Mouse (Mus musculus): ENCODE measurements around the gene Calr3. TPM values are rescaled to one million over a fixed set of nuclear protein-coding genes. Genes with fewer than 3 reads are reported as not detected.
A peak's percentile ranks its signal among the peaks of the same experiment; 100 is the strongest.

Calr3 gene
- polyA plus RNA-seq, 2 experiments: 0.21 to 0.83 TPM

DNA sequence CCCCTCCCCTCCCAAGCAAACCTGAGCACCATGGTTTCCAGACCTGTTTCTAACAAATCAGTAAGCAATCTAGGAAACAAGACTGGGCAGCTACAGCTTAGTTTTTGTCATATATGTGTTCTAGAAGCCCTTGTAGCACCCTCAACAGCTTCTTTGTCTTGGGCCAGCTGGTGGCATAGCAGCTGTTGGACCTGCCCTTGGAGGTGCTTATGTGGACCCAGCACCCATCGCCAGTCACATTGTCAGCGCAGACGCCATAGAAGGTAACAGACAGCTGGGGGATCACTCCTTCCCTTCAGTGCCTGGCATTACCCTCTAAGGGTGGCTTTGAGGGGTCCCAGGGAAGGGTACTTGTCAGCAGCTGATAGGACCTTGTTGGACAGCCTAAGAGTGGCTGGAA is 14.1 kb upstream of the Calr3 start:
- Histone ChIP-seq H3K4me3 (ENCODE audit: insufficient read depth in 1 of 2, low read depth in 2 of 2, low read length in 2 of 2) (no peak overlapping the region), H3K4me1 (replicated peaks; ENCODE audit: control insufficient read depth in 2 of 2, insufficient read depth in 2 of 2, low read length in 1 of 2) (no peaks in the 10 kb centered on the region), H3K9me3 (ENCODE audit: control insufficient read depth, low read length) (no peaks in the 10 kb centered on the region), H3K4me2 (ENCODE audit: low read depth) (no peak overlapping the region), H3K36me3 (replicated peaks; ENCODE audit: control insufficient read depth, insufficient read depth, low read depth) (peaks cover 37% of the 10 kb centered on the region), H3K27me3 (ENCODE audit: control insufficient read depth, insufficient read depth, low read length) (no peaks in the 10 kb centered on the region), H3K27ac (no peak overlapping the region), H3K9ac (replicated peaks) (no peak overlapping the region)
- ATAC-seq (ENCODE audit: insufficient read depth) (no peak), DNase-seq (ENCODE audit: low read depth in 3 of 3, low spot score in 3 of 3) (no peak)
- TF ChIP-seq CTCF (IDR thresholded peaks at IDR 0.05; ENCODE audit: low read depth) (no peak), EP300 (IDR thresholded peaks at IDR 0.05; ENCODE audit: low read depth) (no peak)
- WGBS (ENCODE audit: insufficient replicate concordance): 82% methylated on average over 3 of the region's 3 CpGs

- Histone ChIP-seq H3K27me3 (ENCODE audit: control insufficient read depth, insufficient read depth, low read length) (no peaks in the 10 kb centered on the region), H3K4me3 (ENCODE audit: insufficient read depth in 1 of 2, low read depth in 2 of 2, low read length in 2 of 2) (no peak overlapping the region), H3K4me2 (ENCODE audit: low read depth) (no peak overlapping the region), H3K27ac (no peak overlapping the region), H3K4me1 (replicated peaks; ENCODE audit: control insufficient read depth in 2 of 2, insufficient read depth in 2 of 2, low read length in 1 of 2) (peaks cover 0 to 6% of the 10 kb centered on the region in 2 experiments; a peak in 2 of 4 replicates), H3K9ac (replicated peaks) (no peak overlapping the region), H3K36me3 (replicated peaks; ENCODE audit: control insufficient read depth, insufficient read depth, low read depth) (peaks cover 13% of the 10 kb centered on the region), H3K9me3 (ENCODE audit: control insufficient read depth, low read length) (no peaks in the 10 kb centered on the region)
- DNase-seq (ENCODE audit: low read depth in 3 of 3, low spot score in 3 of 3) (no peak), ATAC-seq (ENCODE audit: insufficient read depth) (no peak)
- TF ChIP-seq EP300 (IDR thresholded peaks at IDR 0.05; ENCODE audit: low read depth): no peak
- no peak for TF ChIP-seq CTCF (IDR thresholded peaks at IDR 0.05; ENCODE audit: low read depth)
- 77% methylated on average over 4 of the region's 4 CpGs for WGBS (ENCODE audit: insufficient replicate concordance)
Observed at GRCm38 (mm10) chr8:72455317-72455716, 11.6 kb upstream of the Calr3 start.

GRCm38 (mm10) chr8:72453904-72454303 is 10.2 kb upstream of the Calr3 start:
- WGBS (ENCODE audit: insufficient replicate concordance): 90% methylated on average over 2 of the region's 2 CpGs

DNA sequence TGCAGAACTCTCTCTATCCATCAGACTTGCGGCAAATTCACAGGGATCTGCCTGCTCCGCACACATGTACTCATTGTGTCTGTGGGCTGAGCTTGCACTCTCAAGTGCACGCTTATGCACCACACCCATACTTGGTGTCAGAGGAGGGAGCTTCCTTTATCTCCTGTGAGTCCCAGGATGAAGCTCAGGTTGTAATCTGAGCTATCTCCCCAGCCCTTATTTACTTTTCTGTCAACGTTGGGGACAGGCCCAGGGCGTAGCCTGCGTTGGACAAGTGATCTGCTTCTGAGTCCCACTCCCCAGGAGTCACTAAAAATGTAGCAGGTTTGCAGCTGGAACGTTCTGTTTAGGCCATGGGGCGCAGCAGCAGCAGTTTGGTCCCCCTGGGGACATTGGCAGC is 7.8 kb upstream of the Calr3 start:
- 42% methylated on average over 8 of the region's 8 CpGs for WGBS (ENCODE audit: insufficient replicate concordance)
- TF ChIP-seq EP300 (IDR thresholded peaks at IDR 0.05; ENCODE audit: low read depth) (no peak), CTCF (IDR thresholded peaks at IDR 0.05; ENCODE audit: low read depth) (no peak)
- H3K9ac ChIP-seq (replicated peaks): no peak overlapping the region
- DNase-seq (ENCODE audit: low read depth in 3 of 3, low spot score in 3 of 3): no peak
- H3K9me3 ChIP-seq (ENCODE audit: control insufficient read depth, low read length): no peaks in the 10 kb centered on the region
- no peak overlapping the region for H3K4me3 ChIP-seq (ENCODE audit: insufficient read depth in 1 of 2, low read depth in 2 of 2, low read length in 2 of 2)
- peak; percentile 73; the same call in 1 of the 2 replicates for ATAC-seq (ENCODE audit: insufficient read depth)
- H3K27me3 ChIP-seq (ENCODE audit: control insufficient read depth, insufficient read depth, low read length): no peaks in the 10 kb centered on the region
- H3K27ac ChIP-seq: no peak overlapping the region
- H3K4me2 ChIP-seq (ENCODE audit: low read depth): no peak overlapping the region
- peaks cover 0 to 6% of the 10 kb centered on the region in 2 experiments; a peak in 2 of 4 replicates for H3K4me1 ChIP-seq (replicated peaks; ENCODE audit: control insufficient read depth in 2 of 2, insufficient read depth in 2 of 2, low read length in 1 of 2)
- no peaks in the 10 kb centered on the region for H3K36me3 ChIP-seq (replicated peaks; ENCODE audit: control insufficient read depth, insufficient read depth, low read depth)

More at GRCm38 (mm10) chr8:72453904-72454303, 10.2 kb upstream of the Calr3 start:
- Histone ChIP-seq H3K4me3 (ENCODE audit: insufficient read depth in 1 of 2, low read depth in 2 of 2, low read length in 2 of 2) (no peak overlapping the region), H3K9ac (replicated peaks) (no peak overlapping the region), H3K36me3 (replicated peaks; ENCODE audit: control insufficient read depth, insufficient read depth, low read depth) (peaks cover 2% of the 10 kb centered on the region; the same call in 1 of the 2 replicates), H3K4me1 (replicated peaks; ENCODE audit: control insufficient read depth in 2 of 2, insufficient read depth in 2 of 2, low read length in 1 of 2) (peaks cover 0 to 6% of the 10 kb centered on the region in 2 experiments; a peak in 2 of 4 replicates), H3K4me2 (ENCODE audit: low read depth) (no peak overlapping the region), H3K27me3 (ENCODE audit: control insufficient read depth, insufficient read depth, low read length) (no peaks in the 10 kb centered on the region), H3K27ac (no peak overlapping the region), H3K9me3 (ENCODE audit: control insufficient read depth, low read length) (no peaks in the 10 kb centered on the region)
- DNase-seq (ENCODE audit: low read depth in 3 of 3, low spot score in 3 of 3) (no peak), ATAC-seq (ENCODE audit: insufficient read depth) (no peak)
- peak; percentile 14; the same call in 1 of the 2 replicates for TF ChIP-seq CTCF (IDR thresholded peaks at IDR 0.05; ENCODE audit: low read depth)
- TF ChIP-seq EP300 (IDR thresholded peaks at IDR 0.05; ENCODE audit: low read depth): no peak

DNA sequence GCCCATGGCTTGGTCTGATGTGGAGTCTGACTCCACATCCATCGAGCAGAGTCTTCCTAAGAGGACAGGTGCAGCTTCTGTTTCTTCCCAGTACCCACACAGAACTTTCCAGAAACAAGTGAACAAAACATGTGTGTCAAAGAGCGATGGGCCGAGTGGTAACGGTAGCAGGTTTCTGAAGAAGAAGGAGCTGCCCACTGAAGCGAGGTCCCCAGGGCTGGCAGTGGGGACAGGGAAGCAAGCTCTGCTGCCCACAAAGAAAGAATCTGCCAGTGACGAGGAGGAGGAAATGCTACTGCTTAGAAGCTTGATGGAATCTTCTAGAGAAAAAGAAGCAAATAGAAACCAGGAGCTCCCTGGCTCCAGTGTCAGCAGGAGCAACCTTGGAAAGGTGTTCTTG is 1.4 kb upstream of the Calr3 start:
- Histone ChIP-seq H3K4me2 (ENCODE audit: low read depth) (no peak overlapping the region), H3K27me3 (ENCODE audit: control insufficient read depth, insufficient read depth, low read length) (no peaks in the 10 kb centered on the region), H3K4me1 (replicated peaks; ENCODE audit: control insufficient read depth in 2 of 2, insufficient read depth in 2 of 2, low read length in 1 of 2) (peaks cover 3 to 10% of the 10 kb centered on the region in 2 experiments; a peak in 3 of 4 replicates), H3K4me3 (ENCODE audit: insufficient read depth in 1 of 2, low read depth in 2 of 2, low read length in 2 of 2) (no peak overlapping the region), H3K36me3 (replicated peaks; ENCODE audit: control insufficient read depth, insufficient read depth, low read depth) (no peaks in the 10 kb centered on the region), H3K27ac (no peak overlapping the region), H3K9me3 (ENCODE audit: control insufficient read depth, low read length) (no peaks in the 10 kb centered on the region), H3K9ac (replicated peaks) (no peak overlapping the region)
- TF ChIP-seq EP300 (IDR thresholded peaks at IDR 0.05; ENCODE audit: low read depth) (no peak), CTCF (IDR thresholded peaks at IDR 0.05; ENCODE audit: low read depth) (no peak)
- WGBS (ENCODE audit: insufficient replicate concordance): 75% methylated on average over 6 of the region's 6 CpGs
- ATAC-seq (ENCODE audit: insufficient read depth) (no peak), DNase-seq (ENCODE audit: low read depth in 3 of 3, low spot score in 3 of 3) (no peak)

Measured in liver, embryonic 14.5 days (tissue).